Mouse (Mus musculus): Measurements from ENCODE around the gene Il2ra. TPM values are rescaled to one million over a fixed set of nuclear protein-coding genes. Genes with fewer than 3 reads are reported as not detected.

Il2ra gene
- total RNA-seq, 2 experiments from 2014 or later, result 0.41 to 0.69 TPM

Other genes with a start within 250 kb of the Il2ra start
- gene Pfkfb3, start 88.7 kb upstream of the Il2ra start, total RNA-seq (2021), result 100 to 1,000 TPM; 128 to 161 TPM
- 10 to 100 TPM; 45.3 to 53.5 TPM for gene Rbm17, start 38.7 kb upstream of the Il2ra start, total RNA-seq (2021)
- not detected for gene Gm17490, start 16.5 kb upstream of the Il2ra start, total RNA-seq (2021)
- gene Il15ra, start 62.5 kb downstream of the Il2ra start, total RNA-seq (2021), result 10 to 100 TPM; 16.5 to 27.2 TPM
- gene Fbh1, start 134.8 kb downstream of the Il2ra start, total RNA-seq (2021), result 10 to 100 TPM; 26.3 to 30.5 TPM
- gene Ankrd16, start 135.1 kb downstream of the Il2ra start, total RNA-seq (2021), result 10 to 100 TPM; 21.9 to 24.9 TPM